Mouse (Mus musculus): ENCODE measurements around the gene Gm10142. TPM values are rescaled to one million over a fixed set of nuclear protein-coding genes. Genes with fewer than 3 reads are reported as not detected.
"Not testable (repeated sequence)": the region's sequence is repeated elsewhere in the genome, so short reads cannot be mapped to it uniquely, and the experiment has no call there.

Gene Gm10142
- polyA plus RNA-seq, 1 experiment from 2014 or later, result not detected

DNA sequence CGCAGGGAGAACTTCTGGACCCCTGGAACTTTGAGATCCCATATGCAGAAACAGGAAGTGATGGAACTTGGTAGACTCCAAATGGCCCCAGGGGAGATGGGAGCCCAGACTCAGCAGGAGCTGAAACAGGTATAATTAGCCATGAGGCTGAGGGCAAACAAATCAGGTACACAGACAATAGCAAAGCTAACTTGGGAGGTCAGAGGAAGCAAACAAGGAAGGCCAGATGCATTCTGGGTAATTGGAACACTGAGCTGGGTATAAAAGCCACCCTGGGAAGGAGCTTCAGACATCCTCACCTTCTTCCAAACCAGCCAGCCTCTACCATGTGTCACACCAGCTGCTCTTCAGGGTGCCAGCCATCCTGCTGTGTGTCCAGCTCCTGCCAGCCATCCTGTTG, 4.7 kb downstream of the Gm10142 start, which contains the start of gene Krtap12-1:
Krtap12-1 (plus strand) TSS at position 301 of the 400 bp plus-strand sequence.
- H3K4me1 ChIP-seq (ENCODE audit: control insufficient read depth, insufficient read depth, low read length); H3K4me2 ChIP-seq (replicated peaks; ENCODE audit: low read depth, low read length); H3K9ac ChIP-seq (replicated peaks; ENCODE audit: low read depth, low read length); H3K9me3 ChIP-seq (ENCODE audit: control insufficient read depth, low read depth, low read length); H3K36me3 ChIP-seq (ENCODE audit: control insufficient read depth, insufficient read depth, low read length); H3K27ac ChIP-seq (ENCODE audit: low read length); ATAC-seq (ENCODE audit: insufficient number of reproducible peaks, insufficient read depth, low FRiP score, low read depth); H3K4me3 ChIP-seq (ENCODE audit: low read depth, low read length); H3K27me3 ChIP-seq (ENCODE audit: control insufficient read depth, insufficient read depth, low read length): not testable (repeated sequence)
- WGBS, result 82% methylated on average over 1 of the region's 1 CpGs

GRCm38 (mm10) chr10:77724855-77725254, 9.2 kb downstream of the Gm10142 start:
- WGBS, result 76% methylated on average over 8 of the region's 8 CpGs
- H3K27ac ChIP-seq (ENCODE audit: low read length), result no peak overlapping the region
- no peaks in the 10 kb centered on the region for H3K36me3 ChIP-seq (ENCODE audit: control insufficient read depth, insufficient read depth, low read length)
- no peaks in the 10 kb centered on the region for H3K27me3 ChIP-seq (ENCODE audit: control insufficient read depth, insufficient read depth, low read length)
- ATAC-seq (ENCODE audit: insufficient number of reproducible peaks, insufficient read depth, low FRiP score, low read depth), result no peak
- H3K9me3 ChIP-seq (ENCODE audit: control insufficient read depth, low read depth, low read length), result no peaks in the 10 kb centered on the region
- no peak overlapping the region for H3K4me3 ChIP-seq (ENCODE audit: low read depth, low read length)
- H3K9ac ChIP-seq (replicated peaks; ENCODE audit: low read depth, low read length), result no peak overlapping the region
- H3K4me2 ChIP-seq (replicated peaks; ENCODE audit: low read depth, low read length), result no peak overlapping the region
- no peaks in the 10 kb centered on the region for H3K4me1 ChIP-seq (ENCODE audit: control insufficient read depth, insufficient read depth, low read length)

- Histone ChIP-seq H3K9me3 (ENCODE audit: control insufficient read depth, low read depth, low read length) (no peaks in the 10 kb centered on the region), H3K9ac (replicated peaks; ENCODE audit: low read depth, low read length) (no peak within 1 kb of the TSS), H3K4me1 (ENCODE audit: control insufficient read depth, insufficient read depth, low read length) (no peaks in the 10 kb centered on the region), H3K4me2 (replicated peaks; ENCODE audit: low read depth, low read length) (no peak within 1 kb of the TSS), H3K27me3 (ENCODE audit: control insufficient read depth, insufficient read depth, low read length) (no peaks in the 10 kb centered on the region), H3K36me3 (ENCODE audit: control insufficient read depth, insufficient read depth, low read length) (no peaks in the 10 kb centered on the region), H3K4me3 (ENCODE audit: low read depth, low read length) (no peak within 1 kb of the TSS), H3K27ac (ENCODE audit: low read length) (no peak within 1 kb of the TSS)
- ATAC-seq (ENCODE audit: insufficient number of reproducible peaks, insufficient read depth, low FRiP score, low read depth), result no peak
- WGBS, result 34% methylated on average over 3 of the region's 3 CpGs
Observed at GRCm38 (mm10) chr10:77726186-77726585, 10.6 kb downstream of the Gm10142 start, which contains the start of gene Gm10100. TSS of gene Gm10100 (plus strand) at chr10:77726486.

GRCm38 (mm10) chr10:77728280-77728679, 12.7 kb downstream of the Gm10142 start:
- Histone ChIP-seq H3K9me3 (ENCODE audit: control insufficient read depth, low read depth, low read length) (no peaks in the 10 kb centered on the region), H3K36me3 (ENCODE audit: control insufficient read depth, insufficient read depth, low read length) (no peaks in the 10 kb centered on the region), H3K4me3 (ENCODE audit: low read depth, low read length) (no peak overlapping the region), H3K27ac (ENCODE audit: low read length) (no peak overlapping the region), H3K4me2 (replicated peaks; ENCODE audit: low read depth, low read length) (no peak overlapping the region), H3K4me1 (ENCODE audit: control insufficient read depth, insufficient read depth, low read length) (no peaks in the 10 kb centered on the region), H3K27me3 (ENCODE audit: control insufficient read depth, insufficient read depth, low read length) (no peaks in the 10 kb centered on the region), H3K9ac (replicated peaks; ENCODE audit: low read depth, low read length) (no peak overlapping the region)
- WGBS, result 58% methylated on average over 4 of the region's 4 CpGs
- ATAC-seq (ENCODE audit: insufficient number of reproducible peaks, insufficient read depth, low FRiP score, low read depth), result no peak

- Histone ChIP-seq H3K27ac (ENCODE audit: low read length) (no peak overlapping the region), H3K9ac (replicated peaks; ENCODE audit: low read depth, low read length) (no peak overlapping the region), H3K9me3 (ENCODE audit: control insufficient read depth, low read depth, low read length) (no peaks in the 10 kb centered on the region), H3K4me3 (ENCODE audit: low read depth, low read length) (no peak overlapping the region), H3K4me1 (ENCODE audit: control insufficient read depth, insufficient read depth, low read length) (no peaks in the 10 kb centered on the region), H3K27me3 (ENCODE audit: control insufficient read depth, insufficient read depth, low read length) (no peaks in the 10 kb centered on the region), H3K36me3 (ENCODE audit: control insufficient read depth, insufficient read depth, low read length) (no peaks in the 10 kb centered on the region), H3K4me2 (replicated peaks; ENCODE audit: low read depth, low read length) (no peak overlapping the region)
- 43% methylated on average over 4 of the region's 4 CpGs for WGBS
- ATAC-seq (ENCODE audit: insufficient number of reproducible peaks, insufficient read depth, low FRiP score, low read depth), result no peak
Observed at GRCm38 (mm10) chr10:77729241-77729640, 13.6 kb downstream of the Gm10142 start.

GRCm38 (mm10) chr10:77735928-77736327, 20.3 kb downstream of the Gm10142 start:
- Histone ChIP-seq H3K4me1 (ENCODE audit: control insufficient read depth, insufficient read depth, low read length) (no peaks in the 10 kb centered on the region), H3K36me3 (ENCODE audit: control insufficient read depth, insufficient read depth, low read length) (no peaks in the 10 kb centered on the region), H3K27ac (ENCODE audit: low read length) (no peak overlapping the region), H3K4me2 (replicated peaks; ENCODE audit: low read depth, low read length) (no peak overlapping the region), H3K9ac (replicated peaks; ENCODE audit: low read depth, low read length) (no peak overlapping the region), H3K27me3 (ENCODE audit: control insufficient read depth, insufficient read depth, low read length) (no peaks in the 10 kb centered on the region), H3K9me3 (ENCODE audit: control insufficient read depth, low read depth, low read length) (peaks cover 7% of the 10 kb centered on the region; the same call in 1 of the 2 replicates), H3K4me3 (ENCODE audit: low read depth, low read length) (no peak overlapping the region)
- ATAC-seq (ENCODE audit: insufficient number of reproducible peaks, insufficient read depth, low FRiP score, low read depth), result no peak
- 92% methylated on average over 1 of the region's 1 CpGs for WGBS

- Histone ChIP-seq H3K9ac (replicated peaks; ENCODE audit: low read depth, low read length) (no peak overlapping the region), H3K36me3 (ENCODE audit: control insufficient read depth, insufficient read depth, low read length) (no peaks in the 10 kb centered on the region), H3K4me2 (replicated peaks; ENCODE audit: low read depth, low read length) (no peak overlapping the region), H3K27ac (ENCODE audit: low read length) (no peak overlapping the region), H3K27me3 (ENCODE audit: control insufficient read depth, insufficient read depth, low read length) (no peaks in the 10 kb centered on the region), H3K4me3 (ENCODE audit: low read depth, low read length) (no peak overlapping the region), H3K4me1 (ENCODE audit: control insufficient read depth, insufficient read depth, low read length) (no peaks in the 10 kb centered on the region), H3K9me3 (ENCODE audit: control insufficient read depth, low read depth, low read length) (peaks cover 7% of the 10 kb centered on the region; the same call in 1 of the 2 replicates)
- WGBS, result 90% methylated on average over 4 of the region's 4 CpGs
- ATAC-seq (ENCODE audit: insufficient number of reproducible peaks, insufficient read depth, low FRiP score, low read depth), result no peak
Observed at GRCm38 (mm10) chr10:77738929-77739328, 23.3 kb downstream of the Gm10142 start.

DNA sequence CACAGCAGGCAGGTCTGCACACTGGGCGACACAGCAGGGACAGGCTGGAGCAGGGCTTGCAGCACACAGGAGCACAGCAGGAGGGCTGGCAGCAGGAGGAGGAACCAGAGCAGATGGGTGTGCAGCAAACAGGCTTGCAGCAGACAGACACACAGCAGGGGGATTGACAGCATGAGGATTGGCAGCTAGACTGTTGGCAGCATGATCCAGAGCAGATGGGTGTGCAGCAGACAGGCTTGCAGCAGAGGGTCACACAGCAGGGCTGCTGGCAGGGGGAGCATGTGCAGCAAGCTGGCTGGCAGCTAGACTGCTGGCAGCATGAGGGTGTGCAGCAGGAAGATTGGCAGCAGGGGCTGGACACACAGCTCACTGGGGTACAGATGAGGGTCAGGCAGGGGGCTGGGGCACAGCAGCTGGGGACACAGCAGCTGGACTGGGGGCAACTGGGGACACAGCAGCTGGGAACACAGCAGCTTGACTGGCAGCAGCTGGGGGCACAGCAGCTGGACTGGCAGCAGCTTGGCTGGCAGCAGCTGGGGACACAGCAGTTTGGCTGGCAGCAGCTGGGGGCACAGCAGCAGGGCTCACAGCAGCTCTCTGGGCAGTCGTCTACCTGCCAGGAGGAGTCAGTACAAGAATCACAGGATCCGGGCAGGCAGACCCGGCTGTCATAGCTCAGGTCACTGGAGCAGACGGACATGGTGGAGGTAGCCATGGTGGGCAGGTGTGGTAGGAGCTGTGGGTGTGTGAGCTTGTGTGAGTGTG, 26.5 kb downstream of the Gm10142 start, which contains the start of gene Gm18596:
Gm18596 (minus strand) TSS at position 715 of the 765 bp plus-strand sequence.
- not testable (repeated sequence) for H3K9ac ChIP-seq (replicated peaks; ENCODE audit: low read depth, low read length); H3K27ac ChIP-seq (ENCODE audit: low read length); H3K4me2 ChIP-seq (replicated peaks; ENCODE audit: low read depth, low read length); H3K9me3 ChIP-seq (ENCODE audit: control insufficient read depth, low read depth, low read length); H3K36me3 ChIP-seq (ENCODE audit: control insufficient read depth, insufficient read depth, low read length); ATAC-seq (ENCODE audit: insufficient number of reproducible peaks, insufficient read depth, low FRiP score, low read depth); H3K4me1 ChIP-seq (ENCODE audit: control insufficient read depth, insufficient read depth, low read length); H3K27me3 ChIP-seq (ENCODE audit: control insufficient read depth, insufficient read depth, low read length); H3K4me3 ChIP-seq (ENCODE audit: low read depth, low read length)
- WGBS, result 55% methylated on average over 4 of the region's 5 CpGs
